Mouse (Mus musculus): ENCODE measurements at regions not wholly inside any gene's neighbourhood (a gene's known extent, or its start where the extent isn't known, plus 50 kb on each side); places are given as distances from the start of the nearest gene placed in this dataset.

- no peak for TF ChIP-seq CTCF (IDR thresholded peaks at IDR 0.05; ENCODE audit: extremely low read depth, insufficient read depth, low read length)
- TF ChIP-seq POLR2A (IDR thresholded peaks at IDR 0.05; ENCODE audit: extremely low read depth, insufficient read depth, low read length), result no peak
Observed at GRCm38 (mm10) chr6:31074394-31074793, 115.5 kb upstream of the Klf14 start.

All from cortical plate, adult 2 months (tissue).